Mouse (Mus musculus) midbrain, embryonic 10.5 days (tissue): ENCODE data around the gene Pcsk5. TPM values are rescaled to one million over a fixed set of nuclear protein-coding genes. Genes with fewer than 3 reads are reported as not detected.

Experiments
- DNase-seq: peaks from one replicate; pipeline ENCODE4 v3.0.0-alpha.2; 2017; ENCODE audit warnings: low spot score
- H3K27ac ChIP-seq: fragments of 300-500 bp; sonication (generic); replicated peaks from 2 replicates; pipeline ENCODE4 v1.5.1; 2016; ENCODE audit warnings: mild to moderate bottlenecking
- H3K27me3 ChIP-seq: fragments of 300-500 bp; sonication (generic); 2 replicates; pipeline ENCODE4 v1.6.1; 2016; ENCODE audit warnings: low read depth, mild to moderate bottlenecking; ENCODE audit not compliant: poor library complexity, severe bottlenecking
- H3K36me3 ChIP-seq: fragments of 300-500 bp; sonication (generic); 2 replicates; pipeline ENCODE4 v1.6.1; 2016; ENCODE audit warnings: mild to moderate bottlenecking, moderate library complexity
- H3K4me1 ChIP-seq: fragments of 300-500 bp; sonication (generic); 2 replicates; pipeline ENCODE4 v1.6.1; 2016
- H3K4me3 ChIP-seq: fragments of 300-500 bp; sonication (generic); 2 replicates; pipeline ENCODE4 v1.5.1; 2016; ENCODE audit warnings: mild to moderate bottlenecking, moderate library complexity
- H3K9me3 ChIP-seq: fragments of 300-500 bp; sonication (generic); replicated peaks from 2 replicates; pipeline ENCODE4 v1.6.1; 2016; ENCODE audit warnings: mild to moderate bottlenecking
- WGBS: fragments of 180-500 bp; shearing (Covaris S2); methylation state at CpG from one replicate; pipeline ENCODE4 v1.1.7; 2016; 5-methylcytosine and 5-hydroxymethylcytosine counted together
- polyA plus RNA-seq: library from polyadenylated mRNA; unstranded; fragments of >200 nt; fragmentation: Nextera tagmentation; extraction: Ambion mirVana; gene quantifications from 2 replicates; pipeline ENCODE4 v1.2.1, GENCODE M21; 2016

Gene Pcsk5
- polyA plus RNA-seq, 1 experiment from 2014 or later: 6.6 TPM

DNA sequence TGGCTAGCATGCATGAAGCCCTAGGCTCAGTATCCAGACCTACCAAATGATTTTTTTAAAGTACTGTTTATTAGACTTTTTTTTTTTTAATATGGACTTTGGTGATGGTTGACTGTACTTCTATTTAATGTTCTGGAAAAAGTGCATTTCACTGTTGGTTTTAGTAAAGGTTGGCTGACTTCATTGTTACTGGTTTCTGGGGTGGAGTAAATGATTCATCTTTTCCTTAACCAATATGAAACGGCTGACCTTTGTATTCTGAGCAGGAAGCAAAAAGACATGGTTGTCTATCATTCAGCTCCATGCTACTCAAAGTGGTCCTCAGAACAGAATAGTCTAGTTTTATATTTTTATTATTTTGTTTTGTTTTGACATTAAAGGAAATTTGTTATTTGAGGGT is 452.0 kb downstream of the Pcsk5 start:
- Histone ChIP-seq H3K9me3 (no peaks in the 10 kb centered on the region), H3K4me3 (no peak overlapping the region), H3K27ac (no peak overlapping the region), H3K27me3 (peaks cover 63% of the 10 kb centered on the region), H3K36me3 (no peaks in the 10 kb centered on the region), H3K4me1 (peaks cover 9% of the 10 kb centered on the region)
- no peak for DNase-seq
- 64% methylated on average over 1 of the region's 1 CpGs for WGBS

- Histone ChIP-seq H3K4me1 (peaks cover 9% of the 10 kb centered on the region), H3K27ac (no peak overlapping the region), H3K9me3 (no peaks in the 10 kb centered on the region), H3K4me3 (no peak overlapping the region), H3K27me3 (peaks cover 60% of the 10 kb centered on the region), H3K36me3 (no peaks in the 10 kb centered on the region)
- DNase-seq: no peak
- WGBS: 97% methylated on average over 4 of the region's 4 CpGs
Observed at GRCm38 (mm10) chr19:17385022-17385421, 452.4 kb downstream of the Pcsk5 start.

DNA sequence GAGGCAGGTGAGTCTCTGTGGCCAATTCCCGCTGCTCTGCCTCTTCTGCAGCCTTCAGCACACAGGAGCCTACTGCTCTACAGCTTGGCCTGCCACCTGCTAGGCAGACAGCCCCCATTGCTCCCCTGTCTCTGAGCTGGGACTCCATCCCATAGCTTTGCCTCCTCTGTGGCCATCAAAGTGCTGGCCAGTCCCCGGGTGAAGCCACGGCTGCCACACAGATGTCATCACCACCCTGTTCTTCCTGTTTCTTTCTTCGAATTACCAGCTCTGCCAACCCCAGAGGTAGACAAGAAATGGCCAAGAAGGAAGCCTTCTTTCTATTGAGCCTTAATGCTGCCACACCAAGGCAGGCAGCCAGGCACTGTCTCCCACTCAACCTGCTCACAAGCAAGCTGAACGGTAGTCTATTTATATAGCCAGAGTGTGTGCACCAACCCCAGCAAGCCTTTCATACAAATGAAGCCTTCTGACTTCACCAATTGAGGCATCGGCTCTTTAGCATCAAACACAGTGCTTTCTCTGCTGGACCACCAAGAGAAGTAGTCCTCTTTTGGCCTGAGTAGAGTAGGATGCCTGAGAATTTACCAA is 454.5 kb downstream of the Pcsk5 start:
- peaks cover 12% of the 10 kb centered on the region for H3K4me1 ChIP-seq
- DNase-seq: no peak
- no peak overlapping the region for H3K4me3 ChIP-seq
- H3K36me3 ChIP-seq: no peaks in the 10 kb centered on the region
- peaks cover 54% of the 10 kb centered on the region for H3K27me3 ChIP-seq
- 84% methylated on average over 6 of the region's 6 CpGs for WGBS
- no peaks in the 10 kb centered on the region for H3K9me3 ChIP-seq
- H3K27ac ChIP-seq: no peak overlapping the region
